Mouse (Mus musculus) ES-Bruce4 (cell line): ENCODE measurements at regions not wholly inside any gene's neighbourhood (a gene's known extent, or its start where the extent isn't known, plus 50 kb on each side); places are given as distances from the start of the nearest gene placed in this dataset.

Experiments used
- H3K27ac ChIP-seq: 2 replicates; pipeline ENCODE4 v1.5.1; 2012; ENCODE audit warnings: low read length, inconsistent platforms; ENCODE audit not compliant: insufficient read depth
- H3K27me3 ChIP-seq: 2 replicates; pipeline ENCODE4 v1.6.1; 2012; ENCODE audit warnings: mild to moderate bottlenecking, low read length, inconsistent platforms; ENCODE audit not compliant: control insufficient read depth, poor library complexity, insufficient read depth, severe bottlenecking
- H3K36me3 ChIP-seq: 2 replicates; pipeline ENCODE4 v1.6.1; 2012; ENCODE audit warnings: inconsistent platforms, mild to moderate bottlenecking, low read length, moderate library complexity; ENCODE audit not compliant: control insufficient read depth, poor library complexity, insufficient read depth, severe bottlenecking
- H3K4me1 ChIP-seq: one replicate; pipeline ENCODE4 v1.8.1; 2011; ENCODE audit warnings: low read length; ENCODE audit not compliant: control insufficient read depth, insufficient read depth
- H3K4me3 ChIP-seq: 2 replicates; pipeline ENCODE4 v1.5.1; 2011; ENCODE audit warnings: low read depth, mild to moderate bottlenecking, low read length
- H3K9ac ChIP-seq: 2 replicates; pipeline ENCODE4 v1.6.1; 2012; ENCODE audit warnings: low read depth, mild to moderate bottlenecking, inconsistent platforms; ENCODE audit not compliant: poor library complexity, severe bottlenecking
- H3K9me3 ChIP-seq: replicated peaks from 2 replicates; pipeline ENCODE4 v1.6.1; 2012; ENCODE audit warnings: mild to moderate bottlenecking, low read length, inconsistent platforms; ENCODE audit not compliant: control insufficient read depth, poor library complexity, insufficient read depth, severe bottlenecking
- CTCF ChIP-seq: IDR thresholded peaks from one replicate; pipeline ENCODE4 v1.8.1; 2011; ENCODE audit warnings: low read depth, low read length
- EP300 ChIP-seq: IDR thresholded peaks from 2 replicates; pipeline ENCODE4 v1.6.1; 2011; ENCODE audit warnings: low read depth, low read length; ENCODE audit not compliant: insufficient read depth
- POLR2A ChIP-seq: IDR thresholded peaks from one replicate; pipeline ENCODE4 v1.8.1; 2011; ENCODE audit warnings: low read length; ENCODE audit not compliant: insufficient read depth

DNA sequence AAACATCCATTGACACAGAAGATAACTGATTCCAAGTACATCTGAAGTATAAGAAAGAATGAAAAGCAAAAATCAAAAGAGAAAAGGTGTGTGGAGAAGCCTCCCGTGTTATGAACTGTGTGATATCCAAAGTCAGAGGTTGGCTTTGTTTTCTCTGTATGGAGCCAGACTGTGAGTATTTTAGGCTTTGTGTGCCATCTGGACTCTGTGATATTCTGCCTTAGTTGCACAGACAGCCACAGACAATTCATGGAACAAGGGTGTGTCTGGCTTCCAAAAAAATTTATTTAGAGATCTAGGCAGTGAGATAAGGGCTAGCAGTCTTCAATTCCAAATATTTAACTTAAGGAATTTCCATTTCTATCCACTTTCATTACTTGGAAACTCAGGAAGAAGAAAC, 111.5 kb upstream of the Dpp10 start:
- Histone ChIP-seq H3K27ac (no peak overlapping the region), H3K9me3 (no peaks in the 10 kb centered on the region), H3K36me3 (no peaks in the 10 kb centered on the region), H3K4me1 (no peaks in the 10 kb centered on the region), H3K4me3 (no peak overlapping the region), H3K27me3 (no peaks in the 10 kb centered on the region), H3K9ac (no peak overlapping the region)
- TF ChIP-seq EP300 (no peak), CTCF (no peak), POLR2A (no peak)

DNA sequence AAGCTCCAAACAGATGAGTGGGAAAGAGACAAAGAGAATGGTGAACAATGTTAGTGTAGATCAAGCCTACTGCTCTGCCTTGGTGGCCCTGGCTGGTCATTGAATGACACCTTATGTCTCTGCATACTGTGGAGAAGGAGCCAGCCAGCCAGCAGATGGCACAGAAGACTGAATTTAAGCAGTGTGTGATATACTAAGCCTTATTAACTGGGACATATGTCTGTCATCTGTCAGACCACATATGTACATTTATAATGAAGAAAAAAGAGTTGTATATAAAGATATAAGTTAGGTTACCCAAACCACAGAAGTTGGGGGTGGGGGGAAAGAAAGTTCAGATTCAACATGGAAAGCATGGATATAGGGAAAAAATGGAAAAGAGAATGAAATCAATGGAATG, 106.7 kb upstream of the Dpp10 start:
- H3K4me1 ChIP-seq = no peaks in the 10 kb centered on the region
- H3K27me3 ChIP-seq = no peaks in the 10 kb centered on the region
- TF ChIP-seq POLR2A (no peak), CTCF (no peak), EP300 (no peak)
- H3K9ac ChIP-seq = no peak overlapping the region
- no peaks in the 10 kb centered on the region for H3K36me3 ChIP-seq
- H3K9me3 ChIP-seq = no peaks in the 10 kb centered on the region
- no peak overlapping the region for H3K27ac ChIP-seq
- no peak overlapping the region for H3K4me3 ChIP-seq

DNA sequence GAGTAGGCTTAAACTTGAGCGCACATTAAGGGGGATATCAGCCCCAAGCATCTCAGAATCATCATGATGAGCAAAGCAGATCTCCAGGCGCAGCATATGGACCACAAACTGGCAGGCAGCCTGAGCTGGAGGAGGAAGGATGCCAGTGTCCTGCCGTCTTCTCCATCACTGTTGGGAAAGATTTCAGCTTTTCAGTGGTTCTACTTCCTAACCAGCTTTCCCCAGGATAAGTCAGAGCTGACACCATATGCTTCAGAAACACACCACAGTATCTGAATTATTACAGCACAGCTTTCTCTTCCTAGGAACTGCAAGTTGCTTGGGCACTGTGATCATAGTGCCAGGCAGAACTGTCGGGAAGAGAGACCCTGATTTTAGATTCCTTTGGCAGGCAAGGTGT, 103.2 kb upstream of the Dpp10 start:
- no peaks in the 10 kb centered on the region for H3K36me3 ChIP-seq
- no peak overlapping the region for H3K27ac ChIP-seq
- no peaks in the 10 kb centered on the region for H3K9me3 ChIP-seq
- H3K4me1 ChIP-seq = no peaks in the 10 kb centered on the region
- no peaks in the 10 kb centered on the region for H3K27me3 ChIP-seq
- H3K4me3 ChIP-seq = no peak overlapping the region
- H3K9ac ChIP-seq = no peak overlapping the region
- TF ChIP-seq POLR2A (no peak), EP300 (no peak), CTCF (no peak)

DNA sequence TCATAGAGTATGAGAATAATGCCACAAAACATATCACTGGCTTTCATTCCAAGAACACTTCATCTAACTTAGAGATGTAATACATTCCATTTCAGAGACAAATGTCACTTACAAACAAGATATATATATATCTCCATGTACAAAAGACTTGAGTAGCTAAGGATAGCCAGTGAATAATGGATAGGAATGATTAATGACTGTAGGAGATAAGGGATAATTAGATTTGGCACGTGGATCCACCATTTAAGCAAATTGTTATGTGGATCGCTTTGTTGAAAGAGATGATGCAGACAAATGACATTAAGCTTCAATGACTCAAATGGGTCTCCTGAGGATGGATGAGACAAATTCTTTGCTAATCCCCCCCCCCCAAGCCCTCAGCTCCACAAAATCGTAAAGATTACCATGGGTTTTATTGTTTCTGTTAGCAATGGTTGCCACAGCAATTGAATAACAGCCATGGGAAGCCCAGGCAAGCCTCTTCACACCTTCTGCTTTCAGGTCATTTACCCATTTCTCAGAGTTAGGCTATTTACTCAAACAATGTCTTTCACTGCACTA, 59.0 kb upstream of the Dpp10 start:
- Histone ChIP-seq H3K27ac (no peak overlapping the region), H3K9ac (no peak overlapping the region), H3K27me3 (no peaks in the 10 kb centered on the region), H3K4me3 (no peak overlapping the region), H3K36me3 (no peaks in the 10 kb centered on the region), H3K9me3 (no peaks in the 10 kb centered on the region), H3K4me1 (no peaks in the 10 kb centered on the region)
- TF ChIP-seq CTCF (no peak), POLR2A (no peak), EP300 (no peak)

DNA sequence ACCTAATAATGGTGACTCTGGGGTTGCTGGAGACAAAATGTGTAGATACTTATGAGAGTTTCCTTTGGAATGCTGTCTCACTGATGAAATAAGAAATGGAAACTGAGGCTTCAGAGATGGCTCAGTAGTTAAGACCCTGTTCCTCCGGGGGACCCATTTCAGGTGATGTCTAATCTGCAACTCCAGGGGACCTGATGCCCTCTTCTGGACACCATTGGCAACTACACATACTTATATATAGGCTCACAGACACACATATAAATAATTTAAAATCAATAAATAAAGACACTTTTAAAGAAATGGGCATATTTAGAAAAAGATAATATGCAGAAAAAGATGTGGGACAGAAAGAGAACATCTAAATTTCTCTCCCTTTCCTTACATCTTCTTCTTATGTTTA, 57.7 kb upstream of the Dpp10 start:
- TF ChIP-seq EP300 (no peak), CTCF (peak; percentile 8)
- Histone ChIP-seq H3K9me3 (no peaks in the 10 kb centered on the region), H3K27me3 (no peaks in the 10 kb centered on the region), H3K27ac (no peak overlapping the region), H3K9ac (no peak overlapping the region), H3K4me3 (no peak overlapping the region), H3K4me1 (no peaks in the 10 kb centered on the region), H3K36me3 (no peaks in the 10 kb centered on the region)
